8 mouse cellular contexts compared by ENCODE assay signal in genomic region chr8:3392771-3393710, GRCm38 (mm10). TPM values are rescaled to one million over a fixed set of nuclear protein-coding genes. Genes with fewer than 3 reads are reported as not detected.
DNase-seq lines count a peak whose midpoint lies in the region; ATAC-seq and TF ChIP-seq lines count a peak whose summit lies in the region.

Gene Arhgef18 (plus strand): TSS chr8:3393006.

- WGBS in limb, embryonic 11.5 days: under 1% methylated on average over 48 of the region's 48 CpGs
- under 1% methylated on average over 48 of the region's 48 CpGs for WGBS in midbrain, embryonic 12.5 days
- 9% methylated on average over 48 of the region's 48 CpGs for WGBS in small intestine, adult 2 months

- no peaks in the 10 kb centered on the region for H3K4me1 ChIP-seq in limb, embryonic 11.5 days (ENCODE audit: control insufficient read depth, insufficient read depth, low read length)
- peaks cover 30% of the 10 kb centered on the region for H3K4me1 ChIP-seq in midbrain, embryonic 12.5 days
- peaks cover 9% of the 10 kb centered on the region; the same call in 1 of the 2 replicates for H3K4me1 ChIP-seq in small intestine, adult 2 months (ENCODE audit: control insufficient read depth, insufficient read depth, insufficient read length, low read length)

- no peaks in the 10 kb centered on the region for H3K9me3 ChIP-seq in limb, embryonic 11.5 days (ENCODE audit: control insufficient read depth, low read length)
- H3K9me3 ChIP-seq in midbrain, embryonic 12.5 days: no peaks in the 10 kb centered on the region

- no peak within 1 kb of the TSS for H3K27ac ChIP-seq in limb, embryonic 11.5 days (replicated peaks; ENCODE audit: low read depth, low read length)
- no peak within 1 kb of the TSS; the same call in 1 of the 2 replicates for H3K27ac ChIP-seq in midbrain, embryonic 12.5 days (replicated peaks)
- peak within 1 kb of the TSS; percentile 42 for H3K27ac ChIP-seq in small intestine, adult 2 months (ENCODE audit: insufficient read depth, low read depth, low read length)

- H3K9ac ChIP-seq in limb, embryonic 11.5 days (ENCODE audit: low read length): peak within 1 kb of the TSS; percentile 22
- peak within 1 kb of the TSS; percentile 79 for H3K9ac ChIP-seq in midbrain, embryonic 12.5 days (replicated peaks)

- TF ChIP-seq CTCF in small intestine, adult 2 months (IDR thresholded peaks at IDR 0.05; ENCODE audit: extremely low read depth, insufficient read length, insufficient replicate concordance, low read depth, low read length): no peak

- H3K36me3 ChIP-seq in limb, embryonic 11.5 days (ENCODE audit: control insufficient read depth, insufficient read depth, low read length): no peaks in the 10 kb centered on the region
- H3K36me3 ChIP-seq in midbrain, embryonic 12.5 days: no peaks in the 10 kb centered on the region
- peaks cover 2% of the 10 kb centered on the region; the same call in 1 of the 2 replicates for H3K36me3 ChIP-seq in small intestine, adult 2 months (ENCODE audit: control insufficient read depth, insufficient read depth, low read length)

- peak; percentile 92 for ATAC-seq in erythroblast, adult 5-6 weeks (replicated peaks; ENCODE audit: low FRiP score, poor library complexity, severe bottlenecking)
- peak; percentile 97 for ATAC-seq in limb, embryonic 11.5 days (ENCODE audit: insufficient number of reproducible peaks, low FRiP score, low TSS enrichment, low read depth)
- ATAC-seq in midbrain, embryonic 12.5 days (ENCODE audit: low FRiP score, low read depth): peak; percentile 97

- no peaks in the 10 kb centered on the region for H3K27me3 ChIP-seq in limb, embryonic 11.5 days (ENCODE audit: control insufficient read depth, insufficient read depth, low read length)
- no peaks in the 10 kb centered on the region for H3K27me3 ChIP-seq in midbrain, embryonic 12.5 days
- H3K27me3 ChIP-seq in small intestine, adult 2 months (ENCODE audit: control insufficient read depth, insufficient read depth, low read length): no peaks in the 10 kb centered on the region

- peak within 1 kb of the TSS; percentile 50 for H3K4me3 ChIP-seq in limb, embryonic 11.5 days (ENCODE audit: low read depth, low read length)
- H3K4me3 ChIP-seq in midbrain, embryonic 12.5 days: peak within 1 kb of the TSS; percentile 81
- H3K4me3 ChIP-seq in small intestine, adult 2 months (ENCODE audit: low read depth, low read length): peak within 1 kb of the TSS; percentile 93

- peak; percentile 92 for DNase-seq in 3T3-L1 (ENCODE audit: low read depth, low spot score)
- peak; percentile 67 for DNase-seq in brain, embryonic 18.5 days (ENCODE audit: low read depth, low spot score)
- peak; percentile 89 to 91 for DNase-seq in heart, adult 9 months (ENCODE audit: low spot score in 2 of 2)
- DNase-seq in kidney, adult 8-10 months: peak; percentile 93 to 94
- DNase-seq in limb, embryonic 11.5 days (ENCODE audit: low spot score): peak; percentile 88

- peak within 1 kb of the TSS; percentile 71 for H3K4me2 ChIP-seq in limb, embryonic 11.5 days (ENCODE audit: low read depth, severe bottlenecking)
- H3K4me2 ChIP-seq in midbrain, embryonic 12.5 days (replicated peaks): peak within 1 kb of the TSS; percentile 86

- peak; percentile 92 for TF ChIP-seq POLR2A in small intestine, adult 2 months (IDR thresholded peaks at IDR 0.05; ENCODE audit: low read depth, low read length)

RNA-seq across cellular contexts. Expression of gene Arhgef18, which starts in this region (rescaled TPM):
- 5.0 and 7.3 TPM in 2 replicates for total RNA-seq in erythroblast, adult 5-6 weeks (2015; ENCODE audit: low replicate concordance)
- total RNA-seq in erythroblast, adult 5-6 weeks (2017; ENCODE audit: low replicate concordance): 7.0 and 7.7 TPM in 2 replicates
- polyA plus RNA-seq in limb, embryonic 11.5 days (2014; fragmentation: Nextera tagmentation; extraction: Ambion mirVana): 8.2 TPM in 2 replicates
- 14.0 and 15.3 TPM in 2 replicates for polyA plus RNA-seq in midbrain, embryonic 12.5 days (2016; fragmentation: Nextera tagmentation; extraction: Ambion mirVana)
- polyA plus RNA-seq in small intestine, adult 2 months (2012; rRNA removed): 32.4 and 43.1 TPM in 2 replicates
